Mouse (Mus musculus) mouse embryonic stem cell (cell line): Measurements from ENCODE around the gene Jun.

Experiments
- in situ Hi-C, 2 experiments: fragments of 300-500 bp; cut with MboI; formaldehyde crosslinking; loops; 1 replicate in 1 of 2; 3 replicates in 1 of 2; pipeline ENCODE4 v1.14.3; 2019 to 2020; ENCODE audit warnings: low sequenced_read_pairs in 2 of 2, low pct_unique_long_range_greater_than_20kb in 1 of 2, mixed read lengths in 1 of 2; ENCODE audit not compliant: unreplicated experiment in 1 of 2

The Jun gene

GRCm38 (mm10) chr4:95078625-95079024, 26.6 kb upstream of the Jun start:
- in situ Hi-C loops, result no loop called here

GRCm38 (mm10) chr4:95076279-95076678, 24.3 kb upstream of the Jun start:
- in situ Hi-C loops, result no loop called here

GRCm38 (mm10) chr4:95075591-95076002, 23.6 kb upstream of the Jun start:
- in situ Hi-C loops, result no loop called here

GRCm38 (mm10) chr4:95074319-95074718, 22.3 kb upstream of the Jun start:
- in situ Hi-C loops, result no loop called here

- in situ Hi-C loops, result no loop called here
Observed at GRCm38 (mm10) chr4:95073214-95073750, 21.3 kb upstream of the Jun start.

- in situ Hi-C loops, result no loop called here
Observed at GRCm38 (mm10) chr4:95070407-95070806, 18.4 kb upstream of the Jun start.

- in situ Hi-C loops, result no loop called here
Observed at GRCm38 (mm10) chr4:95068045-95068948, 16.3 kb upstream of the Jun start.

- in situ Hi-C loops, result no loop called here
Observed at GRCm38 (mm10) chr4:95063609-95064210, 11.7 kb upstream of the Jun start.

- in situ Hi-C loops, result no loop called here
Observed at GRCm38 (mm10) chr4:95062873-95063272, 10.9 kb upstream of the Jun start.

GRCm38 (mm10) chr4:95057264-95057663, 5.2 kb upstream of the Jun start:
- in situ Hi-C loops, result no loop called here

- in situ Hi-C loops, result no loop called here
Observed at GRCm38 (mm10) chr4:95055276-95055675, 3.3 kb upstream of the Jun start.

GRCm38 (mm10) chr4:95054336-95054735, 2.3 kb upstream of the Jun start:
- in situ Hi-C loops, result no loop called here

GRCm38 (mm10) chr4:95053791-95054117, 1.7 kb upstream of the Jun start:
- in situ Hi-C loops, result no loop called here

- in situ Hi-C loops, result no loop called here
Observed at GRCm38 (mm10) chr4:95053041-95053790, 1.2 kb upstream of the Jun start.

- in situ Hi-C loops, result no loop called here
Observed at GRCm38 (mm10) chr4:95051311-95051871, 631 bp downstream of the Jun start.

GRCm38 (mm10) chr4:95050518-95051278, 1.3 kb downstream of the Jun start:
- in situ Hi-C loops, result no loop called here

GRCm38 (mm10) chr4:95049884-95050517, 2.0 kb downstream of the Jun start:
- in situ Hi-C loops, result no loop called here

GRCm38 (mm10) chr4:95049153-95049552, 2.9 kb downstream of the Jun start:
- in situ Hi-C loops, result no loop called here
